Mouse (Mus musculus) limb, embryonic 10.5 days (tissue): ENCODE data around the gene Tmc7. TPM values are rescaled to one million over a fixed set of nuclear protein-coding genes. Genes with fewer than 3 reads are reported as not detected.

Source experiments
- DNase-seq: peaks from one replicate; pipeline ENCODE4 v3.0.0-alpha.2; 2017; ENCODE audit warnings: low spot score
- H3K27ac ChIP-seq: fragments of 300-500 bp; sonication (generic); 2 replicates; pipeline ENCODE4 v1.5.1; 2016; ENCODE audit warnings: mild to moderate bottlenecking
- H3K27me3 ChIP-seq: fragments of 300-500 bp; sonication (generic); 2 replicates; pipeline ENCODE4 v1.6.1; 2016; ENCODE audit warnings: low read depth, mild to moderate bottlenecking; ENCODE audit not compliant: poor library complexity, severe bottlenecking
- H3K36me3 ChIP-seq: fragments of 300-500 bp; sonication (generic); 2 replicates; pipeline ENCODE4 v1.6.1; 2016; ENCODE audit warnings: mild to moderate bottlenecking, moderate library complexity
- H3K4me1 ChIP-seq: fragments of 300-500 bp; sonication (generic); 2 replicates; pipeline ENCODE4 v1.6.1; 2016
- H3K4me3 ChIP-seq: fragments of 300-500 bp; sonication (generic); 2 replicates; pipeline ENCODE4 v1.5.1; 2016; ENCODE audit warnings: mild to moderate bottlenecking, moderate library complexity
- H3K9me3 ChIP-seq: fragments of 300-500 bp; sonication (generic); replicated peaks from 2 replicates; pipeline ENCODE4 v1.6.1; 2016; ENCODE audit warnings: mild to moderate bottlenecking
- WGBS: fragments of 180-500 bp; shearing (Covaris S2); methylation state at CpG from one replicate; pipeline ENCODE4 v1.1.7; 2016; 5-methylcytosine and 5-hydroxymethylcytosine counted together
- polyA plus RNA-seq: library from polyadenylated mRNA; unstranded; fragments of >200 nt; fragmentation: Nextera tagmentation; extraction: Ambion mirVana; gene quantifications from 2 replicates; pipeline ENCODE4 v1.2.1, GENCODE M21; 2016

Gene Tmc7
- polyA plus RNA-seq, 1 experiment from 2014 or later: 4.7 TPM

DNA sequence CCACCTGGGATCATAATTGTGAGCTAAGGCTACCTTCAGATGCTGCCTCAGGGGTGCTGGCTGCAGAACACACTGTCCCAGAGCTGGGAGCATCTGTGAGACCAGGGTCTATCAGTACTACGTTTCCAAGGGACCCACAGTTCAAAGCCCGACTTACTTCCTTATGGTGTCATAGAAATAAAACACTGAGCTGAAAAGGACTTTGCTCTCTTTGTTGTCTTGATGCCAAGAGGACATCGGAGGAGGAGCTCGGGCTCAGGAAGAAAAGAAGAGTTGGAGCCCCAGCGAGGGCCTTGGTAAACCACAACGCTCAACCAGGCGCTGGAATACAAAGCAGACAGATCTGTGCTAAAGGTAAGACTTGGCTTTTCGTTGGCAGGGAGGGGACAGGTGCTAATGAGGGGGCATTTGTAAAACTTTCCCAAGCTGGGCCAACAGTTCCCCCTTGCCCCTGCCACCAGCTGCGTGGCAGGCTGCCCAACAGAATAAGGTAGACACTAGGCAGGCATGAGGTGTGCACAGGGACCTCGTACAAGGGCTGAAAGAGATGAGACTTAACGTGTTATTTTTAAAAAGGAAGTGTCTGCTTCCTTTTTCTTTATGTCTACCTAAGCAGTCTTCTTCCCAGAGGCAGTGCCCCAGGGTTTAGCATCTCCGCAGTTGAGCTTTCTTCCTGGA is 15.6 kb upstream of the Tmc7 start:
- no peak overlapping the region for H3K27ac ChIP-seq
- 78% methylated on average over 12 of the region's 12 CpGs for WGBS
- peaks cover 26% of the 10 kb centered on the region for H3K4me1 ChIP-seq
- H3K36me3 ChIP-seq: no peaks in the 10 kb centered on the region
- H3K4me3 ChIP-seq: no peak overlapping the region
- no peaks in the 10 kb centered on the region for H3K9me3 ChIP-seq
- H3K27me3 ChIP-seq: peaks cover 55% of the 10 kb centered on the region
- no peak for DNase-seq

DNA sequence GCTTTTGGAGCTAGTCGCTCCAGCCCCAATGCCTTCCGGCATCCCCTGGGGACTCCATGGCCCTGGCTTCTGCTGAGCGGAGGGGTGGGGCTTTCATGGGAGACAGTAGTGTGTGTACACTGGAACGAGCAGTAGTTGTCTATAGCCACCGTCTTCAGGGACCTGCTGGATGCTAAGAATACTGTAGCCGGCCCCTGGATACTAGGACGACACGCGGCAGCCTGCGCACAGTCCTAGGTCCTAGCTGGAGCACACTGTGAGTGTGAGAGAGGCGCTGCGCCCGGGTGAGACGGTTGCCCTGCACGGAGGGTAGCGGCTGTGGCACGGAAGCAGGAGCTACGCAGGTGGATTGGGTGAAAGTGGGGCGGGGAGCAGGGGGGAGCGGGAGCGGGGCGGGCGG is 12.7 kb upstream of the Tmc7 start, which contains the start of gene Tmc5:
Gene Tmc5, plus strand, starts transcription at position 97 of the 400 bp plus-strand sequence.
- Histone ChIP-seq H3K27me3 (peaks cover 59% of the 10 kb centered on the region), H3K27ac (no peak within 1 kb of the TSS), H3K4me3 (peak within 1 kb of the TSS; percentile 29), H3K4me1 (peaks cover 55% of the 10 kb centered on the region), H3K9me3 (no peaks in the 10 kb centered on the region), H3K36me3 (no peaks in the 10 kb centered on the region)
- 6% methylated on average over 23 of the region's 23 CpGs for WGBS
- no peak for DNase-seq

DNA sequence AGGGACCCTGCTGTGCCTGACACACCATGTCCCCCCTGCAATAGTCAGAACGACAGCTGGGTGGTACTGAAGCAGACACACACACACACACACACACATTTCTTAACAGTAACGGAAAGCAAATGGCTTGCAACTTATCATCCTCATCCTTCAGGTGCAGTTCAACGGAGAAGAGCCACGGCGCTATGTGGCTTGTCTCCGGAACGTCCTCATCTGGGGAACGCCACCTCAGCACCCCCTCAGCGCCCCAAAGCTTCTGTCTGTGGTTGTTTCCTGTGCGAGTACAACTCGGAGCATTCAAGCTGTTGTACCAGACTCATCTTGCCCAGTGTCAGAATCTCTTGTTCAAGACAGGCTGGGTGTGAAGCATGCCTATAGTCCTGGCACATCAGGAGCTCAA is 11.7 kb upstream of the Tmc7 start:
- Histone ChIP-seq H3K27ac (no peak overlapping the region), H3K27me3 (peaks cover 59% of the 10 kb centered on the region), H3K9me3 (no peaks in the 10 kb centered on the region), H3K36me3 (no peaks in the 10 kb centered on the region), H3K4me1 (peaks cover 60% of the 10 kb centered on the region), H3K4me3 (no peak overlapping the region)
- WGBS: 82% methylated on average over 11 of the region's 11 CpGs
- DNase-seq: no peak

DNA sequence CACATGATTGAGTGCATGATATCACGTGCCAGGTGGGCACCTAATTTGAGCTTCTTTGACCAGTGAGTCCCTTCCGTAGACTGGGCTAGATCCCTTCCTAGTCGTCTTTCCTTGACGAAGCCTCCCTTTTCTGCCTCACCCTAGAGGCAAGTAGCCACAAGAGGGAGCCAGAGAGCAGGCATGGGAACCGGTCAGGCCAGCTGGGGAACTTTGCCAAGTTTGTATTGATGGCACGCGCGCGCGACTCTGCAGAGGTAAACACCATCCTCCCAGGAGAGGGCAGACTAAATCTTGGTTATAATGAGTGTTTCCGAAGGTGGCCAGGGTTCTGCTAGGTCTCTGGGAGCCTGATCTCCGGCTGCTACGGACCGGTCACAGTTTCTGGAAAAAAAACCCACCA is 10.7 kb upstream of the Tmc7 start:
- peaks cover 60% of the 10 kb centered on the region for H3K4me1 ChIP-seq

DNA sequence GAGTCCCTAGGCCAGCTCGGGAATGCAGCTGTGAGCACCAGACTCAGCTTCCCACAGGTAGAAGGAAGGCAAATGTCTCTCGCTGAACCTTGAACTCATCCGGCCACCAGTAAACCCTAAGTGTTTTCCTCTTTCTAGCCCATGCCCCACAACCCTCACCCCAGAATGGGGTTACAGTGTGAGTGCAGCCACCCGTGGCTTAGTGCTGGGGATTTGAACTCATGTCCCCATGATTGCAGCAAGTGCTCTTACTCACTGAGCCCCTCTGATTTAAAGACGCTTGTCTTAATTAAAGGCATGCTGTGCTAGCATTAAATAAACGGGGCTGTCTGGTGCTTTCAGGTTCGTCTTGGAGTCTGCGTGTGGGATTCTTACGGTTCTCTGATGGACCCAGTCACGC is 10.1 kb upstream of the Tmc7 start:
- peak overlapping the region; percentile 26 for H3K4me3 ChIP-seq
- H3K36me3 ChIP-seq: no peaks in the 10 kb centered on the region
- H3K27me3 ChIP-seq: peaks cover 48% of the 10 kb centered on the region
- no peak for DNase-seq
- 26% methylated on average over 10 of the region's 10 CpGs for WGBS
- H3K9me3 ChIP-seq: no peaks in the 10 kb centered on the region
- peak overlapping the region; percentile 76 for H3K27ac ChIP-seq
- peaks cover 60% of the 10 kb centered on the region for H3K4me1 ChIP-seq

More for the DNA sequence above, 10.7 kb upstream of the Tmc7 start:
- Histone ChIP-seq H3K27me3 (peaks cover 54% of the 10 kb centered on the region), H3K27ac (peak overlapping the region; percentile 76), H3K4me3 (peak overlapping the region; percentile 26), H3K9me3 (no peaks in the 10 kb centered on the region), H3K36me3 (no peaks in the 10 kb centered on the region)
- WGBS: 4% methylated on average over 14 of the region's 14 CpGs
- peak; percentile 97 for DNase-seq

DNA sequence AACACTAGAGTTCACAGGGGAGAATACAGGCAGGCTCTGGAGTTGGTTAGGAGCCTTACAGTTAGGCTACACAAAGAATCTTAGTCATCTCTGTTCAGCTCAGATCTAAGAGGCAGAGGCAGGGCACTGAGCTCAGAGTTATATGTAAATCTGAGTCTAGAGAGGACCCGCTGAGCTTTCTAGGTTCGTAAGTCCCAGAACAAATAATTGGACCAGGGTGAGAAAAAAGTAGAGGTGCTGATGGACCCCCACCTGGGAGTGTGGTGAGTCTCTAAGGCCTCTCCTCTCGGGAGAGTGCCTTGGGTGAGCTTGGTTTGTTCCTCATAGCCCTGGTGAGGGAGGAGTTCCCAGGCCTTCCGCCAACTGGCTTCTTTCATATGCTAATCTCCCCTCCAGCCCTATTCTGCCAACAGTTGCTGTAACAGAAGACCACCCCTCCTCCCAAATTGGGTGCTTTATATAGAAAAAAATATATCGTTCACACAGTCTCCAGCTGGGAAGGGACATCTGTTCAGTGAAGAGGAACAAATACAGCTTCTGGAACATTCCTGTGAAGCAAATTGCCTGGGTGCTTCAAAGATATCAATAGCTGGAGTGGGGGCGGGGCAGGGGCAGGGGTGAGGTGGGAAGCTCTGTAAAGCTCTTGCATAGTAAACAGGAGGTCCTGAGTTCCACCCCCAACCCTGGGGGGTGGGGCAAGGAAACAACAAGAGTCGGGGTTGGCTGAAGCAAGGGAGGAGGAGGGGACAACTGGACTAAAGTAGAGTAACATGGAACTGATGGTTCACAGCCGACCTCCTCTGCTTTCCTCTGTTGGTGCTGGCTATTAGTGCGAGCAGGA is 9.3 kb upstream of the Tmc7 start:
- Histone ChIP-seq H3K4me1 (peaks cover 55% of the 10 kb centered on the region), H3K27ac (peak overlapping the region; percentile 76), H3K36me3 (no peaks in the 10 kb centered on the region), H3K4me3 (peak overlapping the region; percentile 26), H3K9me3 (no peaks in the 10 kb centered on the region), H3K27me3 (peaks cover 40% of the 10 kb centered on the region)
- WGBS: 5% methylated on average over 9 of the region's 9 CpGs
- DNase-seq: peak; percentile 72

DNA sequence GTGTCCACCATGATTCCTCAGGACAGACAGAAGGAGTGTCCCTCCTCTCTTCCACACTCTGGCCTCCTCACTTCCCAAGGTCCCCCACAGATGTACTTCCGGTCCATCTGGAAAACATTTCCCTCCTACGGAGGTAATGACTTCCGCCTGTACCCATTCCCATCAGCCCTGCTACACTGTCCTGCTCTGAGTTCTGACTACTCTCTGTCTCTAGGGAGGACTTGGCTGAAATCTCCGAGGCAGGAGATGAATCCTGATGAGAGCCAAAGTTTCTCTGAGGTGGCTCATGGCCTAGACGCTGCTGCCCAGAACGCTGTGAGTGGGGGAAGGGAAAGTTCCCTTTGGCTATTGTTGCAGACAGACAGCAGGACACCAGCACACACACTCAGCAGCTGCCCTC is 7.6 kb upstream of the Tmc7 start:
- Histone ChIP-seq H3K27ac (peak overlapping the region; percentile 76), H3K27me3 (peaks cover 24% of the 10 kb centered on the region), H3K9me3 (no peaks in the 10 kb centered on the region), H3K36me3 (no peaks in the 10 kb centered on the region), H3K4me3 (peak overlapping the region; percentile 29), H3K4me1 (peaks cover 42% of the 10 kb centered on the region)
- 21% methylated on average over 6 of the region's 6 CpGs for WGBS
- DNase-seq: peak; percentile 61

DNA sequence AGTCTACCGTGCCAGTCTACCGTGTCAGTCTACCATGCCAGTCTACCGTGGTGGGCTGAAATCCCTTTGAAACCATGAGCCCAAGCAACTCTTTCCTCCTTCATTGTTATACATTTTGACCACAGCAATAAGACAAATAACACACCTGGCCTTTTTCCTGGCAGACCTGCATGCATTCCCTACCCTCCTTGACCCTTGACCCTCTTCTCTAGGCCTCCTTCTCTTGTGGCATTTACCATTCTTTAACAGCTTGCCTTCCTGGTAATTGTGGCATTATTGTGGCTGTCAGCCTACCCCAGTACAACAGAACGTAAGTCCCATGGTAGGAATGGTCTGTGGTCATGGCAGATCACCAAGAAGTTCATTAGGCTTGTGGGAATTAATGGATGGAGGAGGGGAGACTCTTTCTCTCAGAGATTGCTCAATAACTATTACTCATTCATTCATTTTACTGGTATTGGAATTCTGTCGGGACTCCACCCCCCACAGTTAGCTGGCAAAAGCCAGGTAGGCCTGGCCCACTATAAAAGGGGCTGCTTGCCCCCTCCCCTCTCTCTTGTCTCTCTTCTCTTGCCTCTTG is 6.3 kb upstream of the Tmc7 start:
- peaks cover 39% of the 10 kb centered on the region for H3K4me1 ChIP-seq
- WGBS: 91% methylated on average over 5 of the region's 5 CpGs

DNA sequence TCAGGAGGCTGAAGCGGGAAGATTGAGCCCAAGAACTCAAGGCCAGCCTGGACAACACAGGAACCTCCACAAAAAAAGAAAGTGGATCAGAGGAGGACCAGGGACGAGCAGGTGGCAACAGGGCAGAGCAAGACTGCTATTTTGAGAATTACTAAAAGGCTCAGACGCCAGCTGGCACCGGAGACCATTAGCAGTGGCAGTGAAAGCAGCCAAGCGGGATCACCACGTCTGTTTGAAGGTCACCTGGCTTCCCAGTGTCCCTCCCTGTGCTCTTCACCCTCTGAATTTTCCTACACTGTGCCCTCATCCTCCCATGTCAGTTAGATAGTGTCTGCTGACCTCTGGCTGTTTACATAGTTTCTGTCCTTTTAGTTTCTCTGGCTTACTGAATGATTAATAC is 1.3 kb upstream of the Tmc7 start:
- peaks cover 16% of the 10 kb centered on the region for H3K4me1 ChIP-seq
- H3K36me3 ChIP-seq: peaks cover 3% of the 10 kb centered on the region; the same call in 1 of the 2 replicates
- 80% methylated on average over 6 of the region's 6 CpGs for WGBS
- H3K27ac ChIP-seq: no peak overlapping the region
- no peaks in the 10 kb centered on the region for H3K27me3 ChIP-seq
- DNase-seq: no peak
- H3K9me3 ChIP-seq: no peaks in the 10 kb centered on the region
- H3K4me3 ChIP-seq: no peak overlapping the region

More for the DNA sequence above, 6.3 kb upstream of the Tmc7 start:
- Histone ChIP-seq H3K4me3 (no peak overlapping the region), H3K36me3 (no peaks in the 10 kb centered on the region), H3K27me3 (peaks cover 11% of the 10 kb centered on the region), H3K9me3 (no peaks in the 10 kb centered on the region), H3K27ac (no peak overlapping the region)
- DNase-seq: no peak

DNA sequence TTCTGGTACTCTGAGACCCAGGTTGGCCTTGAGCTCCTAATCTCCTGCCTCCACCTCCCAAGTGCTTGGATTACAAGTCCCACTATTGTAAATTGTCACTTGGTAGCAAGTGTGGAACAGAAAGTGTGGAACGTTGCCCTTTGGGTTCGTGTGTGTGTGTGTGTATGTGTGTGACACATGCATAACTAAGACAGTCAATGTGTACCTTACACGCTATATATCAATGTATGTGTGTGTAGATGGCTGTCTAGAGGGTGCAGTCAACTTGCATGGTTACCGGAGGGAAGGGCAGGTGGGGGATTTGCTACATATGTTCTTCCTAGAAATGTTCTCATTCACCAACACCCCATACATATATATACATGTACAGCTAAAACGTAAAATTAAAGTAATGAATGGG is 390 bp upstream of the Tmc7 start:
- Histone ChIP-seq H3K4me1 (peaks cover 16% of the 10 kb centered on the region), H3K27ac (0 out of 2 replicates have a peak overlapping the region, but pooled peaks have one; percentile 88), H3K27me3 (no peaks in the 10 kb centered on the region), H3K4me3 (peak overlapping the region; percentile 78), H3K9me3 (no peaks in the 10 kb centered on the region; the same call in 1 of the 2 replicates), H3K36me3 (peaks cover 12% of the 10 kb centered on the region)
- DNase-seq: no peak
- 70% methylated on average over 5 of the region's 5 CpGs for WGBS

DNA sequence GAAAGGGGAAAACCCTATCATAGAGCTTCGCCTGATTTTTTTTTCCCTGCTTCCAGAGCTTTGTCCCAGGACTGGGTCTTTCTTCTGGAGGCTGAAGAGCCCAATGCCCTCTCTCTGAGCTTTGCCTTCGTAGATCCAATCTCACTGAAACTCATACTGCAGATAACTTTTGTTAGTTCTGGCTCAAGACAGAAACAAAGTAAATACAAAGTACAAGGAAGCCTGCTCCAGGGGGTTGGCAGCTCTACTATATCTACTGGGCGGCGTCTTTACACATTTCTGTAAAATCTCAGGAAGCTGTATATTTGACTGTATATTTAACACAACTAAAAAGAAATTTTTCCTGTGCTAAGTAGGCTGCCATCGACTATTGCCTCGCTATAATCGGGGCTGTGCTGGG is 715 bp downstream of the Tmc7 start:
- H3K36me3 ChIP-seq: peaks cover 16% of the 10 kb centered on the region
- 22% methylated on average over 7 of the region's 7 CpGs for WGBS
- peak overlapping the region; percentile 88; the same call in 1 of the 2 replicates for H3K27ac ChIP-seq
- no peak for DNase-seq
- no peaks in the 10 kb centered on the region; the same call in 1 of the 2 replicates for H3K9me3 ChIP-seq
- H3K4me1 ChIP-seq: peaks cover 16% of the 10 kb centered on the region
- H3K27me3 ChIP-seq: no peaks in the 10 kb centered on the region
- peak overlapping the region; percentile 78 for H3K4me3 ChIP-seq

DNA sequence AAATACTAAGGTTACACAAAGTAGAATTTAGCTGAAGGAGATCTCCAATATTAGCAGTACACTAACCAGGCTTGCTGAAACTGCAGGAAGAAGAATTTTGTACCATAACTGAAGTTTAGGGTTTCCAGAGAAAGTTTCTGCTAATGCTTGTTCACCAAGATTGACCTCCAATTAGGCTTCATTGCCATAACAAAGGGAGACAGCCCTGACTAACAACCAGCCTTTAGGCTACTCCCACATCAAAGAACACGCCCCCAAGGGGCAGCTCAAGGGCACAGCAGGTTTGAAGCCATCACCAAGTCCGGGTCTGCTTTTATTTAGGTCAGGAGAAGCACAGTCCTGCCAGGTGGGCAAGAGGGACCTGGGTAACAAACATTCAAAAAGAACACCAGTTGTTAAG is 4.6 kb downstream of the Tmc7 start:
- 68% methylated on average over 2 of the region's 2 CpGs for WGBS
- no peak for DNase-seq
- no peak overlapping the region for H3K27ac ChIP-seq

DNA sequence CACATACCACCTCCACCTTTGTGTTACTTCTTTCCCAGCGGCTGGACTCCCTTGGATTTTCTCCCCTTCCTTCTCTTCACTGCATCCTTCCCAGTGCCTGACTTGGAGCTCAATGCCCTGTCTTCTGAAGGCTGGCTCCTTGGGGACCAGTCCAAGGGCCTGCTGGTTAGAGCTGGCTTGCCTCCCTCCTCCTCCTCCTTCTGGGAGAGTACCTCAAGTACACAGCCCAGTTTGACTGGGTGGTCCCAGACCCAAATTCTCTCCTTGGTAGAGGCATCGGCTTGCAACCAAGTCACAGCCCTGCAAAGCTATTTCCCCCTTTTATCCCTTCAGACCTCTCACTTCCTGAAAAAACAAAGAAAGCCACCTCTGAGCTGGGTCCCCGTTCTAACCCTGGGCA is 6.3 kb downstream of the Tmc7 start:
- H3K4me3 ChIP-seq: no peak overlapping the region
- peaks cover 8% of the 10 kb centered on the region for H3K4me1 ChIP-seq
- peak overlapping the region; percentile 56 for H3K27ac ChIP-seq
- WGBS: 78% methylated on average over 3 of the region's 3 CpGs
- peaks cover 16% of the 10 kb centered on the region for H3K36me3 ChIP-seq
- DNase-seq: no peak
- H3K9me3 ChIP-seq: no peaks in the 10 kb centered on the region; the same call in 1 of the 2 replicates
- no peaks in the 10 kb centered on the region for H3K27me3 ChIP-seq

More for the DNA sequence above, 4.6 kb downstream of the Tmc7 start:
- H3K9me3 ChIP-seq: no peaks in the 10 kb centered on the region; the same call in 1 of the 2 replicates
- peaks cover 16% of the 10 kb centered on the region for H3K36me3 ChIP-seq
- H3K4me3 ChIP-seq: no peak overlapping the region
- no peaks in the 10 kb centered on the region for H3K27me3 ChIP-seq
- peaks cover 23% of the 10 kb centered on the region for H3K4me1 ChIP-seq
